Mouse (Mus musculus): ENCODE data around the gene Slc18a2. TPM values are rescaled to one million over a fixed set of nuclear protein-coding genes. Genes with fewer than 3 reads are reported as not detected.

The Slc18a2 gene
- total RNA-seq, 2 experiments from 2014 or later, result 0.85 to 1.1 TPM

Other genes starting within 250 kb of the Slc18a2 start
- gene Shtn1, start 184.8 kb upstream of the Slc18a2 start, total RNA-seq (2021), result 1 to 10 TPM; 2.2 to 2.4 TPM
- not detected for gene Vax1, start 90.8 kb upstream of the Slc18a2 start, total RNA-seq (2021)
- gene Kcnk18, start 41.7 kb upstream of the Slc18a2 start, total RNA-seq (2021), result not detected
- 100 to 1,000 TPM; 264 to 277 TPM for gene Rps12-ps3, start 61.4 kb downstream of the Slc18a2 start, total RNA-seq (2021)
- gene Pdzd8, start 84.9 kb downstream of the Slc18a2 start, total RNA-seq (2021), result 10 to 100 TPM; 25.6 to 26.5 TPM
- gene Emx2, start 197.5 kb downstream of the Slc18a2 start, total RNA-seq (2021), result not detected